Mouse (Mus musculus) bone marrow, adult 2 months (tissue): ENCODE measurements around the gene Chst8.

Experiments used
- CTCF ChIP-seq: fragments of 200-500 bp; IDR thresholded peaks from 2 replicates; pipeline ENCODE4 v1.5.1; 2011; ENCODE audit warnings: low read length, control low read depth; ENCODE audit not compliant: control insufficient read depth, insufficient read depth
- POLR2A ChIP-seq: fragments of 200-500 bp; IDR thresholded peaks from 2 replicates; pipeline ENCODE4 v1.6.1; 2011; ENCODE audit warnings: low read depth, mild to moderate bottlenecking, control low read depth, low read length, borderline replicate concordance; ENCODE audit not compliant: control insufficient read depth

- TF ChIP-seq POLR2A (no peak), CTCF (no peak)
Observed at GRCm38 (mm10) chr7:34784469-34784868, 28.0 kb downstream of the Chst8 start.
